Mouse (Mus musculus): ENCODE data around the gene Vps8. TPM values are rescaled to one million over a fixed set of nuclear protein-coding genes. Genes with fewer than 3 reads are reported as not detected.

The Vps8 gene
- total RNA-seq, 2 experiments from 2014 or later: 7.7 to 7.8 TPM

GRCm38 (mm10) chr16:21498984-21499383, 76.1 kb downstream of the Vps8 start:
- no peak for TF ChIP-seq CTCF (IDR thresholded peaks at IDR 0.05)
- Histone ChIP-seq H3K27ac (peak overlapping the region; percentile 81), H3K4me3 (peak overlapping the region; percentile 60)
- intact Hi-C loops (cut with DNase I): no loop called here
- DNase-seq: no peak

GRCm38 (mm10) chr16:21499656-21500055, 76.7 kb downstream of the Vps8 start:
- intact Hi-C loops (cut with DNase I): no loop called here
- Histone ChIP-seq H3K4me3 (peak overlapping the region; percentile 60), H3K27ac (peak overlapping the region; percentile 81)
- TF ChIP-seq CTCF (IDR thresholded peaks at IDR 0.05): no peak
- DNase-seq: peak; percentile 53

GRCm38 (mm10) chr16:21518833-21519232, 95.9 kb downstream of the Vps8 start:
- no peak for TF ChIP-seq CTCF (IDR thresholded peaks at IDR 0.05)
- no peak overlapping the region for H3K27ac ChIP-seq
- no peak for DNase-seq
- intact Hi-C loops (cut with DNase I): no loop called here
- H3K4me3 ChIP-seq: no peak overlapping the region

- Histone ChIP-seq H3K4me3 (no peak overlapping the region), H3K27ac (no peak overlapping the region)
- no peak for DNase-seq
- no peak for TF ChIP-seq CTCF (IDR thresholded peaks at IDR 0.05)
- intact Hi-C loops (cut with DNase I): no loop called here
These were observed 96.9 kb downstream of the Vps8 start for GRCm38 (mm10) chr16:21519785-21520184.

- DNase-seq: no peak
- intact Hi-C loops (cut with DNase I): no loop called here
- Histone ChIP-seq H3K4me3 (no peak overlapping the region), H3K27ac (no peak overlapping the region)
- TF ChIP-seq CTCF (IDR thresholded peaks at IDR 0.05): no peak
These were observed 100.8 kb downstream of the Vps8 start for GRCm38 (mm10) chr16:21523738-21524137.

GRCm38 (mm10) chr16:21525376-21525775, 102.5 kb downstream of the Vps8 start:
- TF ChIP-seq CTCF (IDR thresholded peaks at IDR 0.05): no peak
- H3K27ac ChIP-seq: no peak overlapping the region
- intact Hi-C loops (cut with DNase I): no loop called here
- no peak overlapping the region for H3K4me3 ChIP-seq
- DNase-seq: no peak

- Histone ChIP-seq H3K27ac (no peak overlapping the region), H3K4me3 (no peak overlapping the region)
- no peak for DNase-seq
- intact Hi-C loops (cut with DNase I): no loop called here
- no peak for TF ChIP-seq CTCF (IDR thresholded peaks at IDR 0.05)
These were observed 104.5 kb downstream of the Vps8 start for GRCm38 (mm10) chr16:21527271-21528007.

- TF ChIP-seq CTCF (IDR thresholded peaks at IDR 0.05): no peak
- Histone ChIP-seq H3K4me3 (no peak overlapping the region), H3K27ac (no peak overlapping the region)
- no peak for DNase-seq
- intact Hi-C loops (cut with DNase I): no loop called here
These were observed 110.6 kb downstream of the Vps8 start for GRCm38 (mm10) chr16:21533503-21533902.

- H3K4me3 ChIP-seq: no peak overlapping the region
- DNase-seq: no peak
- no peak overlapping the region for H3K27ac ChIP-seq
- intact Hi-C loops (cut with DNase I): loop anchor here (2.0 to 5.0 kb wide), 2 partner anchors 48 to 191 kb away; no protein-coding TSS in a partner anchor
- TF ChIP-seq CTCF (IDR thresholded peaks at IDR 0.05): no peak
These were observed 113.5 kb downstream of the Vps8 start for GRCm38 (mm10) chr16:21536240-21537005.

GRCm38 (mm10) chr16:21537312-21537711, 114.4 kb downstream of the Vps8 start:
- DNase-seq: no peak
- no peak overlapping the region for H3K27ac ChIP-seq
- intact Hi-C loops (cut with DNase I): loop anchor here (2.0 to 5.0 kb wide), 2 partner anchors 49 to 190 kb away; no protein-coding TSS in a partner anchor
- TF ChIP-seq CTCF (IDR thresholded peaks at IDR 0.05): peak; percentile 34
- no peak overlapping the region for H3K4me3 ChIP-seq

GRCm38 (mm10) chr16:21538889-21539288, 116.0 kb downstream of the Vps8 start:
- no peak for DNase-seq
- intact Hi-C loops (cut with DNase I): loop anchor here (5.0 kb wide), 1 partner anchor 188 kb away; no protein-coding TSS in a partner anchor
- TF ChIP-seq CTCF (IDR thresholded peaks at IDR 0.05): peak; percentile 45; the same call in 1 of the 2 replicates
- H3K27ac ChIP-seq: no peak overlapping the region
- H3K4me3 ChIP-seq: no peak overlapping the region

- Histone ChIP-seq H3K27ac (no peak overlapping the region), H3K4me3 (no peak overlapping the region)
- intact Hi-C loops (cut with DNase I): no loop called here
- no peak for DNase-seq
- TF ChIP-seq CTCF (IDR thresholded peaks at IDR 0.05): no peak
These were observed 119.6 kb downstream of the Vps8 start for GRCm38 (mm10) chr16:21542559-21542958.

GRCm38 (mm10) chr16:21547446-21547845, 124.5 kb downstream of the Vps8 start:
- intact Hi-C loops (cut with DNase I): no loop called here
- TF ChIP-seq CTCF (IDR thresholded peaks at IDR 0.05): no peak
- Histone ChIP-seq H3K27ac (no peak overlapping the region), H3K4me3 (no peak overlapping the region)
- DNase-seq: no peak
